Mouse (Mus musculus) intestine, postnatal 0 days (tissue): Measurements from ENCODE around the gene Gm9376. TPM values are rescaled to one million over a fixed set of nuclear protein-coding genes. Genes with fewer than 3 reads are reported as not detected.

ENCODE experiments used
- ATAC-seq: fragments of 200-750 bp; cut with Nextera tagmentation; 2 replicates; pipeline ENCODE4 v1.8.0; 2017; ENCODE audit warnings: mild to moderate bottlenecking, moderate TSS enrichment, moderate library complexity
- H3K27ac ChIP-seq: fragments of 300-500 bp; sonication (generic); 2 replicates; pipeline ENCODE4 v1.5.1; 2014; ENCODE audit warnings: mild to moderate bottlenecking, low read depth, low read length, moderate library complexity
- H3K27me3 ChIP-seq: fragments of 300-500 bp; sonication (generic); replicated peaks from 2 replicates; pipeline ENCODE4 v1.6.1; 2014; ENCODE audit warnings: low read length, mixed read lengths; ENCODE audit not compliant: control insufficient read depth, insufficient read depth
- H3K36me3 ChIP-seq: fragments of 300-500 bp; sonication (generic); 2 replicates; pipeline ENCODE4 v1.6.1; 2014; ENCODE audit warnings: mild to moderate bottlenecking, moderate library complexity; ENCODE audit not compliant: control insufficient read depth, insufficient read depth
- H3K4me1 ChIP-seq: fragments of 300-500 bp; sonication (generic); replicated peaks from 2 replicates; pipeline ENCODE4 v1.6.1; 2014; ENCODE audit warnings: antibody characterized with exemption, low read length, mixed read lengths; ENCODE audit not compliant: control insufficient read depth, insufficient read depth
- H3K4me2 ChIP-seq: fragments of 300-500 bp; sonication (generic); replicated peaks from 2 replicates; pipeline ENCODE4 v1.6.1; 2014; ENCODE audit warnings: low read depth, mild to moderate bottlenecking, moderate library complexity
- H3K4me3 ChIP-seq: fragments of 300-500 bp; sonication (generic); 2 replicates; pipeline ENCODE4 v1.5.1; 2014; ENCODE audit warnings: low read depth, low read length
- H3K9ac ChIP-seq: fragments of 300-500 bp; sonication (generic); 2 replicates; pipeline ENCODE4 v1.6.1; 2014; ENCODE audit warnings: mild to moderate bottlenecking, low read depth, low read length
- H3K9me3 ChIP-seq: fragments of 300-500 bp; sonication (generic); 2 replicates; pipeline ENCODE4 v1.6.1; 2016; ENCODE audit warnings: mixed run types; ENCODE audit not compliant: control insufficient read depth
- CTCF ChIP-seq: sonication (generic); IDR thresholded peaks from 2 replicates; pipeline ENCODE4 v1.5.1; 2016; ENCODE audit warnings: low read depth, mild to moderate bottlenecking, control low read depth, antibody characterized with exemption, moderate library complexity
- WGBS: fragments of 180-500 bp; shearing (Covaris S2); extraction: QIAGEN DNeasy Blood & Tissue Kit; methylation state at CpG from one replicate; pipeline ENCODE4 v1.1.7; 2014; 5-methylcytosine and 5-hydroxymethylcytosine counted together
- polyA plus RNA-seq: library from polyadenylated mRNA; unstranded; fragments of >200 nt; fragmentation: Nextera tagmentation; extraction: Ambion mirVana; gene quantifications from 2 replicates; pipeline ENCODE4 v1.2.1, GENCODE M21; 2015

The Gm9376 gene
- polyA plus RNA-seq, 1 experiment from 2014 or later, result not detected

DNA sequence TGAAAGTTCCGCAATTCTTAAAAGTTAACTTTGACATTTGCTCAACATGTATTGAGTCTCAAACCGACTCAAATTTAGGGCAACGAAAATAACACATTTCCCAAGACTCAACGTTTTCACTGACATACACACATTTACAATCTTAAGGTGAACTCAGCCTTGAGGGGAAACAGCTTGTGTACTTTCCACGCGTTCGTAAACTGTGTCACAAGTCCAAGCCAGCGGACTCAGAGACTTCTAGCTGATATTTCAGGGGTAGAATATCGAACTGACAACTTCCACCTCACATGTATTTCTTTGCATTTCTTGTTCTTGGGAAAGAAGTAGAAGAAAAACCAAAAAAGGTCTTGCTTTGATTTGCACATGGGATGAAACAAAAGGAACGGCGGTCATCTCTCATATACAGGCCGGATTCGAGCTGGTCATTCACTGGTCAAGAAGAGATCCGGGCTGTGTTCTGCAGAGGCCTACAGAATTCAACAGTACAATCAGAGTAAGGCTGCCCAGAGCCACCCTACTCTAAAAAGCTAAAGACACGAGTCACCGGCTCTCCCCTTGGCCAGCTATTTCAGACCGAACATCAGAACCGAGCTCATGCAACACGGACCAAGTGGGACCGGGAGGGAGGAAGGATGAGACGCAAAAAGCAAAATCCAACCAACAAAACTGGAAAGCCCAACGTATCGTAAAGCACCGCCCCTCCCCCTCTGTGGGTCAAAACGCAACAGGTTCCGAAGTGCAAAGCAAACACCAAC lies 32.8 kb upstream of the Gm9376 start:
- H3K27ac ChIP-seq, result no peak overlapping the region
- no peak for ATAC-seq
- H3K27me3 ChIP-seq, result peaks cover 94% of the 10 kb centered on the region
- no peaks in the 10 kb centered on the region for H3K36me3 ChIP-seq
- H3K9me3 ChIP-seq, result no peaks in the 10 kb centered on the region
- no peak overlapping the region for H3K9ac ChIP-seq
- peaks cover 9% of the 10 kb centered on the region; the same call in 1 of the 2 replicates for H3K4me1 ChIP-seq
- WGBS, result 11% methylated on average over 26 of the region's 26 CpGs
- H3K4me3 ChIP-seq, result peak overlapping the region; percentile 55; the same call in 1 of the 2 replicates
- no peak overlapping the region for H3K4me2 ChIP-seq
- TF ChIP-seq CTCF, result no peak

DNA sequence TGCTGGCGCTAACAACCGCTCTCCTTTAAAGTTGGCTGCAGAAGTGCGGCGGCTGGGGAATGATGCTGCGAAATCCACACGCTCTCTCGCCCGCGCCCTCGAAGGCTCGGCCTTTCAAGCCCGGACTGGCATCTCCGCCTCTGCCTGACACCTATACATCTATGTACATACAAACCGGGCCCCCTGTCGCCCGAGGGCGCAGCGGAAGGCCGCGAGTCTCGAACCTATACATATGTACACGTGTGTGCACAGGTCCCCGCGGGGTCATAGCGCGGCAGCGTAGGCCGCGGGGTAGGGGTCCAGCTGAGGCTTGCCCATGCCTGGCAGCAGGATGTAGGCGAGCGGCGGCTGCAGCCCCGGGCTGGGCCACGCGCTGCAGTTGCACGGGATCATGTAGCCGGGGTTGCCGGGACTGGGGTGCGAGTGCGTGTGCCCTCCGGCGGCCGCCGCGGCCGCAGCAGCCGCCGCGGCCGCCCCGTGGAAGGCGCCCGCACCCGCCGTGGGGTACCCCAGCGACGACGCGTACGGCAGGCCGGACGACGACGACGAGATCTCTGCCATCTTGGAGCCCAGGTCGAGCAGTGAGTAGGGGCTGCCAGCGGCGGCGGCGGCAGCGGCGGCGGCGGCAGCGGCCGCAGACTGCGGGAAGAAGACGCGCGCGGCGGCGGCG lies 32.1 kb upstream of the Gm9376 start:
- no peak for TF ChIP-seq CTCF
- peak overlapping the region; percentile 55 for H3K4me3 ChIP-seq
- H3K27me3 ChIP-seq, result peaks cover 94% of the 10 kb centered on the region
- H3K4me2 ChIP-seq, result peak overlapping the region; percentile 97
- ATAC-seq, result no peak
- peaks cover 9% of the 10 kb centered on the region; the same call in 1 of the 2 replicates for H3K4me1 ChIP-seq
- H3K9me3 ChIP-seq, result no peaks in the 10 kb centered on the region
- no peaks in the 10 kb centered on the region for H3K36me3 ChIP-seq
- 2% methylated on average over 58 of the region's 84 CpGs for WGBS
- no peak overlapping the region for H3K27ac ChIP-seq
- no peak overlapping the region for H3K9ac ChIP-seq

DNA sequence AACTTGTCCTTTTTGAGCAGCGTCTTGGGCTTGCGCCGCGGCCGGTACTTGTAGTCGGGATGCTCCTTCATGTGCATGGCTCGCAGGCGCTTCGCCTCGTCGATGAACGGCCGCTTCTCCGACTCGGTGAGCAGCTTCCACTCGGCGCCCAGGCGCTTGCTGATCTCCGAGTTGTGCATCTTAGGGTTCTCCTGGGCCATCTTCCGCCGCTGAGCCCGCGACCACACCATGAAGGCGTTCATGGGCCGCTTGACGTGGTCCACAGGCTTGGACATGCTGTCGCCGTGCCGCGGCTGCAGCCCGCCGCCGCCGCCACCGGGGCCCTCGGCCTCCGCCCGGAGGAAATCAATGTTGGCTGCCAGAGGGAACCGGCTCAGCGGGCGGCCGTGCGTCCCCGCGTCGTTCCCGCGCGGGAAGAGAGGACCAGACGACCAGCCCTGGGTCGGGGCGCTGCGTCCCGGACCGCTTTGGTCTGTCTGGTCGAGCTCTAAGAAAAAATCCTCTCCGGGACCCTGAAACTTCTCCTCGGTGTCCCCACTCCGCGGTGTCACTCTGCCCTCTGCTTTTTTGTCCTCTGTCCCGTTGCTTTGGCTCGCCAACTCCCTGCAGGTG lies 31.3 kb upstream of the Gm9376 start:
- no peak for ATAC-seq
- no peak overlapping the region for H3K27ac ChIP-seq

DNA sequence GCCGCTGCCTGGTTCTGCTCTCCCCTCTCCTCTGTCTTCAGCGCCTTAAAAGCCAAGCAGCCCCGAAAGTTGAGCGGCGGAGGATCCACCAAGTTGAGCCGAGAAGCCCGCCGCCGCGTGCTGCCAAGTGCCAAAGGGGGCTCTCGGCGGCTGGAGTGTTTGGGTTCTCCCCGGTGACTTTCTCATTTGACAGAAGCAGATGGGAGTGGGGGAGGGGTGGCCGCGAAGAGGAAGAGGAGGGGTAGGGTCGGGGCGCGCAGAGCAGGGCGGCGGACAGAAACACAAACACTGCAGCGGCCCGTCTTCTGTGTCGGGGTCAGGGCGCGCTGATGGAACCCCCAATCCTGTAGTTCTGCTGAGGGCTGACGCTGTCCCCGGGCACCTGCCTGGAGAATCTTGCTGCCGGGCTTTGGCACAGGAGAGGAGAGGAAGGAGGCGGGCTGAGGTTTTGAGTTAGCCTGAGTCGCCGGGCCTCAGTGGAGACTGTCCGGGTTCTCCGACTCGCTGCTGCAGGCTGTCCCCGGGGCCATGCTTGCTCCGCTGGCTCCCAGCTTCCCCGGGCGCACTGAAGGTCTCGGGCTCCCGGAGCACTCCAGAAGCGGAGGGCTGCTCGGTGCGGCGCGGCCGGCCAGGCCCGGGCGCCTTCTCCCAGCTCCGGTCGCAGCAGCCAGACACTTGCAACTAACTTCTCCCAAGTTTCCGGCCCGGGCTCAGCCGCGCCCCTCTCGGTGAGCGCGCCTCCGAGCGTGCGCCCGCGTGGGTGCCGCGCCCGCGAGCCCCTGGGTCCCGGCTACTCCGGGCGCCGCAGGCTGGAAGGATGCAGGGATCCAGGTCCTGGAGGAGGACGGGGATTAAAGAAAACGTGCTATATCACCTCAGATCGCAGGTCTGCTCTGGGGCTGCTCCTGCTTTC lies 30.5 kb upstream of the Gm9376 start:
- no peak overlapping the region for H3K27ac ChIP-seq
- H3K4me2 ChIP-seq, result peak overlapping the region; percentile 97
- no peak overlapping the region for H3K9ac ChIP-seq
- H3K4me3 ChIP-seq, result peak overlapping the region; percentile 55
- WGBS, result under 1% methylated on average over 70 of the region's 73 CpGs
- peaks cover 9% of the 10 kb centered on the region; the same call in 1 of the 2 replicates for H3K4me1 ChIP-seq
- TF ChIP-seq CTCF, result no peak
- ATAC-seq, result peak; percentile 68
- H3K9me3 ChIP-seq, result no peaks in the 10 kb centered on the region
- no peaks in the 10 kb centered on the region for H3K36me3 ChIP-seq
- peaks cover 91% of the 10 kb centered on the region for H3K27me3 ChIP-seq

More for the DNA sequence above, 31.3 kb upstream of the Gm9376 start:
- no peak overlapping the region for H3K9ac ChIP-seq
- H3K4me2 ChIP-seq, result peak overlapping the region; percentile 97
- no peak for TF ChIP-seq CTCF
- peak overlapping the region; percentile 55 for H3K4me3 ChIP-seq
- peaks cover 94% of the 10 kb centered on the region for H3K27me3 ChIP-seq
- WGBS, result under 1% methylated on average over 62 of the region's 62 CpGs
- peaks cover 9% of the 10 kb centered on the region; the same call in 1 of the 2 replicates for H3K4me1 ChIP-seq
- H3K9me3 ChIP-seq, result no peaks in the 10 kb centered on the region
- H3K36me3 ChIP-seq, result no peaks in the 10 kb centered on the region

DNA sequence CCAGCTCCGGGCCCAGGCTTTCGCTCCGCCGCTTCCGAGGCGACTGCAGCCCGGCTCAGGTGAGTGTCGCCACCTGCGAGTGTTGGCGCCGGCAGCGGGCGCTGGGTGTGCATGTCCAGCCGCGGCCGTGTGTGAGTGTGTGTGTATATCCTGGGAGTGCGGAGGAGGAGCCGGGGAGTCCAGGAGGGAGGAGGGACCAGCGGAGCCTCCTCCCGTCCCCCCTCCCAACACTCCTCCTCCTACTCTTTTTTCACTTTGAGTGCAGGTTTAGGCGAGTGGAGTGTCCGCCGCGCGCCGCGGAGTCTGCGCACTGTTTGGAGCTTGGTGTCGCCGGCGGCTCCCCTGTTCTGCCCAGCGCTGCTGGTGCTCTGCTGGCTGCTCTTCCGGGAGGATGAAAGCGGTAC lies 29.9 kb upstream of the Gm9376 start, which contains the start of gene Sox21:
Gene Sox21 (minus strand): TSS at position 145 of the 404 bp plus-strand sequence.
- peak within 1 kb of the TSS; percentile 97 for H3K4me2 ChIP-seq
- WGBS, result 0% methylated on average over 29 of the region's 34 CpGs
- H3K27me3 ChIP-seq, result peaks cover 85% of the 10 kb centered on the region
- peak; percentile 35; the same call in 1 of the 2 replicates for TF ChIP-seq CTCF
- no peak within 1 kb of the TSS for H3K9ac ChIP-seq
- no peak within 1 kb of the TSS for H3K27ac ChIP-seq
- H3K36me3 ChIP-seq, result no peaks in the 10 kb centered on the region
- peak within 1 kb of the TSS; percentile 55 for H3K4me3 ChIP-seq
- ATAC-seq, result peak; percentile 77
- peaks cover 9% of the 10 kb centered on the region; the same call in 1 of the 2 replicates for H3K4me1 ChIP-seq
- no peaks in the 10 kb centered on the region for H3K9me3 ChIP-seq
